ENCODE assay signal across 23 mouse cellular contexts in the genomic region with DNA sequence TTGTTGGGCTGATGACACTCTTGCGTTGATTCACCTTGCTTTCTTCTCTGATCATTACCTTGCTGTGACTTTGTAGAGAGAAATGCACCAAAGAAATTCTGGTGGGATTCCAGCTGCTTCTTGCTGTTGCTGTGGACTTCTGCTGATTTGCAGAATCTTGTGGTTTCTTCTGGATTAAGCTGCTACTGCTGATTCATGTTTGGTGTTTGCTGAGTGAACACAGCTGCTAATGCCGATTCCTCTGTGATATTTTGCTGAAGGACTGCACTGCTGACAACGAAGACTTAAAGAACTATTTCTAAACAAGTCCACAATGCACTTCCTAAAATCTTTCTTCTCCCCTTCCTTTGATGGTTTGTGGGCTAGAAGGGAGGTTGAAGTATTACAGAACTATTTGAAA.
A peak's percentile ranks its signal among the peaks of the same experiment; 100 is the strongest.
DNase-seq lines count a peak whose midpoint lies in the region; ATAC-seq lines count a peak whose summit lies in the region.
"Had no signal": no experiment of that assay in that cellular context is flagged by ENCODE, and none has a peak within 500 bp of the region (broad histone marks: within the 10 kb centered on the region; RNA-seq: fewer than 3 reads in every experiment).

No protein-coding gene starts in this region.

- no peak overlapping the region for H3K9ac ChIP-seq in hindbrain, embryonic 14.5 days
- H3K9ac ChIP-seq in hindbrain, embryonic 12.5 days, result no peak overlapping the region
- H3K9ac ChIP-seq in intestine, embryonic 15.5 days, result no peak overlapping the region
- H3K9ac ChIP-seq: embryonic facial prominence, embryonic 12.5 days; embryonic facial prominence, embryonic 15.5 days; forebrain, embryonic 15.5 days; heart, embryonic 13.5 days had no signal

- no peak overlapping the region for H3K4me2 ChIP-seq in hindbrain, embryonic 14.5 days (replicated peaks)
- no peak overlapping the region for H3K4me2 ChIP-seq in hindbrain, embryonic 12.5 days (replicated peaks)
- H3K4me2 ChIP-seq in intestine, embryonic 15.5 days (replicated peaks), result no peak overlapping the region
- H3K4me2 ChIP-seq: embryonic facial prominence, embryonic 12.5 days; embryonic facial prominence, embryonic 15.5 days; forebrain, embryonic 15.5 days; heart, embryonic 13.5 days had no signal

- H3K36me3 ChIP-seq in hindbrain, embryonic 14.5 days (replicated peaks; ENCODE audit: control insufficient read depth, insufficient read depth), result no peaks in the 10 kb centered on the region
- H3K36me3 ChIP-seq in hindbrain, embryonic 12.5 days, result no peaks in the 10 kb centered on the region
- H3K36me3 ChIP-seq in intestine, embryonic 15.5 days, result no peaks in the 10 kb centered on the region
- H3K36me3 ChIP-seq: embryonic facial prominence, embryonic 12.5 days; embryonic facial prominence, embryonic 15.5 days; forebrain, embryonic 15.5 days; heart, embryonic 10.5 days; heart, embryonic 13.5 days had no signal

- H3K27me3 ChIP-seq in hindbrain, embryonic 14.5 days (ENCODE audit: control insufficient read depth, insufficient read depth, low read length), result no peaks in the 10 kb centered on the region
- H3K27me3 ChIP-seq in hindbrain, embryonic 12.5 days, result no peaks in the 10 kb centered on the region
- H3K27me3 ChIP-seq in intestine, embryonic 15.5 days (replicated peaks), result no peaks in the 10 kb centered on the region
- H3K27me3 ChIP-seq: embryonic facial prominence, embryonic 12.5 days; embryonic facial prominence, embryonic 15.5 days; forebrain, embryonic 15.5 days; heart, embryonic 13.5 days had no signal

- ATAC-seq in hindbrain, embryonic 14.5 days (ENCODE audit: low FRiP score), result no peak
- no peak for ATAC-seq in hindbrain, embryonic 12.5 days (ENCODE audit: low FRiP score)
- ATAC-seq in intestine, embryonic 15.5 days, result no peak
- ATAC-seq: forebrain, embryonic 15.5 days; hindbrain, embryonic 16.5 days had no signal

- H3K9me3 ChIP-seq in hindbrain, embryonic 14.5 days (ENCODE audit: control insufficient read depth, low read length), result no peaks in the 10 kb centered on the region
- H3K9me3 ChIP-seq in hindbrain, embryonic 12.5 days (replicated peaks), result no peaks in the 10 kb centered on the region
- H3K9me3 ChIP-seq in intestine, embryonic 15.5 days, result no peaks in the 10 kb centered on the region
- H3K9me3 ChIP-seq: embryonic facial prominence, embryonic 12.5 days; embryonic facial prominence, embryonic 15.5 days; forebrain, embryonic 15.5 days; heart, embryonic 10.5 days; heart, embryonic 13.5 days had no signal

- 87% methylated on average over 3 of the region's 3 CpGs for WGBS in hindbrain, embryonic 14.5 days
- 91% methylated on average over 3 of the region's 3 CpGs for WGBS in hindbrain, embryonic 12.5 days
- 69% methylated on average over 3 of the region's 3 CpGs for WGBS in intestine, embryonic 15.5 days

- peak; percentile 18 for DNase-seq in hindbrain, embryonic 14.5 days (ENCODE audit: low spot score)
- peak; percentile 21 for DNase-seq in 3T3-L1 (ENCODE audit: low read depth, low spot score)
- peak; percentile 45 for DNase-seq in lung, postnatal 14 days
- no peak for DNase-seq in heart, adult 18-20 months
- DNase-seq: adrenal gland, adult 2 months; adrenal gland, postnatal 14 days; B cell, adult 2 months; cerebellum, adult 11 months; cerebellum, adult 2 months; cerebellum, adult 9-11 months; cerebellum, postnatal 25 days; gastrocnemius, postnatal 25 days; heart, adult 2 months; heart, postnatal 14 days; heart, postnatal 4 days had no signal

- H3K27ac ChIP-seq in hindbrain, embryonic 14.5 days, result no peak overlapping the region
- no peak overlapping the region for H3K27ac ChIP-seq in hindbrain, embryonic 12.5 days
- H3K27ac ChIP-seq in intestine, embryonic 15.5 days, result no peak overlapping the region
- H3K27ac ChIP-seq: embryonic facial prominence, embryonic 12.5 days; embryonic facial prominence, embryonic 15.5 days; forebrain, embryonic 15.5 days; heart, adult 2 months; heart, embryonic 10.5 days; heart, embryonic 13.5 days had no signal

- H3K4me1 ChIP-seq in hindbrain, embryonic 14.5 days (replicated peaks; ENCODE audit: control insufficient read depth, insufficient read depth, low read length), result no peaks in the 10 kb centered on the region
- H3K4me1 ChIP-seq in hindbrain, embryonic 12.5 days, result no peaks in the 10 kb centered on the region
- H3K4me1 ChIP-seq in intestine, embryonic 15.5 days (replicated peaks), result no peaks in the 10 kb centered on the region
- H3K4me1 ChIP-seq: embryonic facial prominence, embryonic 12.5 days; embryonic facial prominence, embryonic 15.5 days; forebrain, embryonic 15.5 days; heart, embryonic 10.5 days; heart, embryonic 13.5 days had no signal

- no peak overlapping the region for H3K4me3 ChIP-seq in hindbrain, embryonic 14.5 days (replicated peaks; ENCODE audit: low read length)
- H3K4me3 ChIP-seq in hindbrain, embryonic 12.5 days, result no peak overlapping the region
- no peak overlapping the region for H3K4me3 ChIP-seq in intestine, embryonic 15.5 days (replicated peaks)
- H3K4me3 ChIP-seq: embryonic facial prominence, embryonic 12.5 days; embryonic facial prominence, embryonic 15.5 days; forebrain, embryonic 15.5 days; heart, adult 2 months; heart, embryonic 10.5 days; heart, embryonic 13.5 days had no signal

Comparison
In these comparisons a context has a peak if more than half of its experiments do, and no peak if none do; other contexts are left out.
1. DNase-seq: peak in hindbrain, embryonic 14.5 days (single experiment), 3T3-L1 (single experiment) and lung, postnatal 14 days (single experiment); none in heart, adult 18-20 months (0 of 2).